Mouse (Mus musculus): ENCODE measurements at regions not wholly inside any gene's neighbourhood (a gene's known extent, or its start where the extent isn't known, plus 50 kb on each side); places are given as distances from the start of the nearest gene placed in this dataset.

- DNase-seq (ENCODE audit: low spot score): no peak
These were observed 370.1 kb upstream of the 3110018I06Rik start for GRCm38 (mm10) chr12:107118364-107118763.

GRCm38 (mm10) chr12:107119076-107119475 is 369.4 kb upstream of the 3110018I06Rik start:
- no peak for DNase-seq (ENCODE audit: low spot score)

GRCm38 (mm10) chr12:107120486-107121186 is 367.8 kb upstream of the 3110018I06Rik start:
- DNase-seq (ENCODE audit: low spot score): no peak

- DNase-seq (ENCODE audit: low spot score): no peak
These were observed 366.4 kb upstream of the 3110018I06Rik start for GRCm38 (mm10) chr12:107121990-107122389.

- no peak for DNase-seq (ENCODE audit: low spot score)
These were observed 364.8 kb upstream of the 3110018I06Rik start for GRCm38 (mm10) chr12:107123661-107124060.

GRCm38 (mm10) chr12:107124263-107124885 is 364.1 kb upstream of the 3110018I06Rik start:
- no peak for DNase-seq (ENCODE audit: low spot score)

- DNase-seq (ENCODE audit: low spot score): no peak
These were observed 363.2 kb upstream of the 3110018I06Rik start for GRCm38 (mm10) chr12:107125201-107125600.

- no peak for DNase-seq (ENCODE audit: low spot score)
These were observed 362.4 kb upstream of the 3110018I06Rik start for GRCm38 (mm10) chr12:107126056-107126455.

GRCm38 (mm10) chr12:107127591-107127990 is 360.8 kb upstream of the 3110018I06Rik start:
- DNase-seq (ENCODE audit: low spot score): no peak

- no peak for DNase-seq (ENCODE audit: low spot score)
These were observed 359.2 kb upstream of the 3110018I06Rik start for GRCm38 (mm10) chr12:107129232-107129631.

GRCm38 (mm10) chr12:107131351-107131750 is 357.1 kb upstream of the 3110018I06Rik start:
- no peak for DNase-seq (ENCODE audit: low spot score)

GRCm38 (mm10) chr12:107131841-107132240 is 356.6 kb upstream of the 3110018I06Rik start:
- no peak for DNase-seq (ENCODE audit: low spot score)

GRCm38 (mm10) chr12:107132501-107132900 is 355.9 kb upstream of the 3110018I06Rik start:
- DNase-seq (ENCODE audit: low spot score): no peak

GRCm38 (mm10) chr12:107134353-107134752 is 354.1 kb upstream of the 3110018I06Rik start:
- no peak for DNase-seq (ENCODE audit: low spot score)

GRCm38 (mm10) chr12:107138677-107139400 is 349.6 kb upstream of the 3110018I06Rik start:
- DNase-seq (ENCODE audit: low spot score): no peak

- DNase-seq (ENCODE audit: low spot score): no peak
These were observed 347.4 kb upstream of the 3110018I06Rik start for GRCm38 (mm10) chr12:107140957-107141595.

- no peak for DNase-seq (ENCODE audit: low spot score)
These were observed 346.2 kb upstream of the 3110018I06Rik start for GRCm38 (mm10) chr12:107142226-107142625.

GRCm38 (mm10) chr12:107146608-107147121 is 341.8 kb upstream of the 3110018I06Rik start:
- no peak for DNase-seq (ENCODE audit: low spot score)

GRCm38 (mm10) chr12:107148451-107148850 is 340.0 kb upstream of the 3110018I06Rik start:
- DNase-seq (ENCODE audit: low spot score): no peak

GRCm38 (mm10) chr12:107151089-107151488 is 337.3 kb upstream of the 3110018I06Rik start:
- DNase-seq (ENCODE audit: low spot score): no peak

GRCm38 (mm10) chr12:107154668-107155067 is 333.8 kb upstream of the 3110018I06Rik start:
- DNase-seq (ENCODE audit: low spot score): no peak

- DNase-seq (ENCODE audit: low spot score): no peak
These were observed 331.5 kb upstream of the 3110018I06Rik start for GRCm38 (mm10) chr12:107156791-107157428.

Measured in c-Kit-positive CD71-positive TER-119-positive erythroid progenitor cells, embryonic 14.5 days (primary cell).